Mouse (Mus musculus) brain, embryonic 14.5 days (tissue): ENCODE measurements around the gene Mettl24.

Source experiments
- CTCF ChIP-seq: fragments of 200-500 bp; IDR thresholded peaks from 2 replicates; pipeline ENCODE4 v1.5.1; 2012; ENCODE audit warnings: inconsistent platforms, mild to moderate bottlenecking, moderate library complexity, borderline replicate concordance; ENCODE audit not compliant: insufficient read depth, insufficient read length; ENCODE audit errors: extremely low read depth
- POLR2A ChIP-seq: fragments of 200-500 bp; IDR thresholded peaks from 2 replicates; pipeline ENCODE4 v1.6.1; 2012; ENCODE audit warnings: mild to moderate bottlenecking, inconsistent platforms, borderline replicate concordance; ENCODE audit not compliant: poor library complexity, insufficient read depth, insufficient read length, severe bottlenecking; ENCODE audit errors: extremely low read depth

DNA sequence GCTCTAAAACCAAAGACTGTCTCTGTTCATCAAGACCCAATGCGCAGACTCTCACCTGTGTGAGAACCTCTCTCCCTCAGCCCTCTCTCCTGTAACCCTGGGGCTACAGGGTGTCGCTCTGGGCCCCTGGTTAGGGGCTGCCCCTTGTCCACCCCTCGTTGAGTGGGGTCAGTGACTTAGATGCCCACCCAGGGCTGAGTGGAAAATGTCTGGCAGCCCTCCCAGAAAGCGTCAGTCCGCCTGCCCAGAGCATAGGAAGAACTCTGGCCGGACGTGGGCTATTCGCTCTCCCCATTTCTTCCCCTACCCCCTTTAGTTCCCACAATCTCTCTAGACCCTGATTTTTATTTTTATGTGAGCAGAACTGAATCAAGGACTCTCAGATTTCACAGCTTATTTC lies 33.2 kb downstream of the Mettl24 start:
- TF ChIP-seq CTCF (no peak), POLR2A (no peak)
